Mouse (Mus musculus) left cerebral cortex, adult 18-20 months (tissue): ENCODE results near the gene Gpatch2l. TPM values are rescaled to one million over a fixed set of nuclear protein-coding genes. Genes with fewer than 3 reads are reported as not detected.

ENCODE experiments used
- DNase-seq, 2 experiments: peaks; one replicate each; pipeline ENCODE4 v3.0.0; 2021 to 2022; ENCODE audit warnings: low spot score in 2 of 2, mixed read lengths in 1 of 2
- total RNA-seq, 2 experiments: library from RNA; stranded (reverse); gene quantifications; 2 replicates each; pipeline ENCODE4 v1.2.3; 2021

Gene Gpatch2l
- total RNA-seq, 2 experiments from 2014 or later = 33.4 to 36.2 TPM

DNA sequence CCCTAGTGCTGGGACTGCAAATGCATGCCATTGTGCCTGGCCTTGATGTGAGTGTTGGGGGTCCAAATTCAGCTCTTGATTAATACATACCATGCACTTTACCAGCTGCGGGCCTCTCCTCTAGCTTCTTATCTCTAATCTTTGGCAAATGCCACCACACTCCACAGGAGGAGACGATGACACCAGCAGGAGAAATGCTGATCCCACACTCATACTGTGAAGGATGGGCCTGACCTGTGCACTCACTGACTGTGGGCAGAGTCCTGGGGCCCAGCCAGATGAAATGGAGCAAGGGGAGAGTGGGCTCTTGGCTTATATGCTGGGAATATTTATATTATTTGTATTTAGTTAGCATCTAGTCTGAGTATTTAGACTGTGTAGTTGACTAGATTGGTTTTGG, 34.8 kb downstream of the Gpatch2l start:
- DNase-seq = no peak

DNA sequence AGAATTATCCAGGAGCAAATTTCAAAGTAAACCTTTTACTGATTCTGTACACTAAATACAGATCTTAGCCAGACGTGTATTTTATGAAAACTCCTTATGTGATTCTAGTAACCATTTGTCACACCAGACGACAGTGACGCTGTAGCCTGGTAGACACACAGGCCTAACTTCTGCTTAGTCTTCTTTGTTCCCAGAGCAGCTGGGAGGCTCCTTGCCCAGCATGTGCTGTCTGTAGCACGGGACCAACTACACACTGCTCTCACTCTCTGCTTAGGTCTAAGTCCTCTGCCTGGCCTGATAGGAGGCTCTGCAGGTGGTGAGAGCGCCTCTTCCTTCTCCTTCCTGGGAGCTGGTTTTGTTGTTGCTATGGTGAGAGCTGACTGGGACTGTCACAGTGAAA, 35.2 kb downstream of the Gpatch2l start:
- DNase-seq = peak in 1 of 2 experiments; percentile 16

- no peak for DNase-seq
Observed at GRCm38 (mm10) chr12:86280000-86280399, 38.3 kb downstream of the Gpatch2l start.

- no peak for DNase-seq
Observed at GRCm38 (mm10) chr12:86285704-86286103, 44.0 kb downstream of the Gpatch2l start.

DNA sequence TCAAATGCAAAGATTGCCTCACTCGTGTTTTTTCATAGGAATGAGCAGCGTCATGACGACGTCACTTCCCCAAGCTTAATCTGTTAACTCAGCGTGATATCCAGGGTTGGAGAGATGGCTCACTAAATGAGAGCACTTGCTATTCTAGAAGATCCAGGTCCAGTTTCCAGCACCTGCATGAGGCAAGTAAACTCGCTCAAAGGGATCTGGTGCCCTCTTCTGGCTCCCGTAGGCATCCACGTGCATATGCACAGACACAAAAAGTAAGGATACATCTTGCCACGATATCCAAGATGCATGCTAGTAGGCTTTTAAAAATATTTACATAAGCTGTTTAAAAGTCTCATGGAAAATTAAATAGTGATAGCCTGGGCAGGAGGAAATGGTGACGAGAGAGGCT, 55.8 kb downstream of the Gpatch2l start:
- no peak for DNase-seq

- DNase-seq = no peak
Observed at GRCm38 (mm10) chr12:86302973-86303372, 61.3 kb downstream of the Gpatch2l start.

- no peak for DNase-seq
Observed at GRCm38 (mm10) chr12:86305045-86305444, 63.4 kb downstream of the Gpatch2l start.

DNA sequence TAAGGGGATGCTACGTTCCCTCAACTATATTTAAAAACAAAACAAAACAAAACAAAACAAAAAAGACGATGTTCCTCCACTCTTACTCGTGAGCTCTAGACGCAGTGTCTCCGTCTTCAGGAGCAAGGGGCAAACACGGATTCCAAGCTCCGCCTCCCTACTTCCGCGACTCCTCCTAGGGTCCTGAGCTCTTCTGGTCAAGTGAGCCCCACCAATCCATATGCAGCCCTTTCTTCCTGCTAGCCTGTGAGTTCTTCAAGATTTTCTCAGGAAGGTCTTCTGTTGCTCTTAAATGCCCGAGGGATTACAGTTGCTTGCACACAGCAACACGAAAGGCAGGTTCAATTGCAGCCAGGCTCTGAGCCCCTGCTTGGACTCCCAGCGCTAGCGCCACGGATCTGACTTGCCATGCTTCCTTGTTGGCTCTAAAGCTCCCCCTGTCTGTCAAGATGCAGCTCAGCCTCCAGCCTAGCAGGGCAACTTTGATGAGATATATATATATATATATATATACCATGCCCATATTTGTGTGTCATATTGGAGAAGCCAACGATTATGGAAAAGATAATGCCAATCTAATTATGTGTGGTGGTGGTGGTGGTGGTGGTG, 64.1 kb downstream of the Gpatch2l start:
- no peak for DNase-seq

- no peak for DNase-seq
Observed at GRCm38 (mm10) chr12:86309474-86309873, 67.8 kb downstream of the Gpatch2l start.

- no peak for DNase-seq
Observed at GRCm38 (mm10) chr12:86309902-86310301, 68.2 kb downstream of the Gpatch2l start.

DNA sequence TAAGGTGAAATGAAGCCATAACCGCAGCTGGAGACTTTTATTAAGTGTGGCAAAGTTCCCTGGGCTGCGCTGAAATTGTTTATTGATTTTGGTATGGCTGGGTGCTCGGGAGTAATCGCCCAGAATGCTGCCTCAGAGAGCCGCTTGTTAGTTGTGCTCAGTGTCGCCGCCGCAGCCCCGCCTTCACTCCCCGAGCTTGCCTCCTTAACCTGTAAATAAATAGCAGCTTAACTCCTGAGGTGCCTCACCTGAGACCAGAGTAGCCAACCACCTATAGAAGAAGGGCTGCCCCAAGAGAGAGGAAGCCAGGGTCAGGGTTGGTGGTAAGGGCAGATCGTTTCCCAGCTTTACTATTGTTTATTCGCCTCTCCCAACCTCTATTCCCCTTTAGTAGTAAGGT, 79.0 kb downstream of the Gpatch2l start:
- no peak for DNase-seq

GRCm38 (mm10) chr12:86324297-86324696, 82.6 kb downstream of the Gpatch2l start:
- no peak for DNase-seq

- DNase-seq = no peak
Observed at GRCm38 (mm10) chr12:86329813-86330212, 88.2 kb downstream of the Gpatch2l start.

- no peak for DNase-seq
Observed at GRCm38 (mm10) chr12:86330684-86331083, 89.0 kb downstream of the Gpatch2l start.

DNA sequence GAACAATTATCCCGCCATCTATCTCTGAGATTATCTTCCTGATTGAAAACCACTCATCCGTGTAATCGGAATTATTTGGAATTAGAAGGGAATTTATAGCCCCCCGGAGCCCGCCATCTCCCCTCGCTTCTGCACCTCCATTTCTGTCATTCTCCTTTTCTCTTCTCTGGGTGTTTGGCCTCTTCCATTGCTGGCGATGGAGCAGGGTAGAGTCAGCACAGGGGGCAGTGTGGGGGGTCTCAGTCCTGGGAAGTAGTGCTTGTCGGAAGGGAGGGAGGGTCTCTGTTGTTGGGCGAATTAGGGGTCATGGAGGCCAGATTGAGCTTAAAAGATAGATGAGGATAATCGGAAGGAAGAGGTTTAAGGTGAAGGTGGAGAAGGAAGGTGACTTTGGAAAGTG, 89.6 kb downstream of the Gpatch2l start:
- no peak for DNase-seq

DNA sequence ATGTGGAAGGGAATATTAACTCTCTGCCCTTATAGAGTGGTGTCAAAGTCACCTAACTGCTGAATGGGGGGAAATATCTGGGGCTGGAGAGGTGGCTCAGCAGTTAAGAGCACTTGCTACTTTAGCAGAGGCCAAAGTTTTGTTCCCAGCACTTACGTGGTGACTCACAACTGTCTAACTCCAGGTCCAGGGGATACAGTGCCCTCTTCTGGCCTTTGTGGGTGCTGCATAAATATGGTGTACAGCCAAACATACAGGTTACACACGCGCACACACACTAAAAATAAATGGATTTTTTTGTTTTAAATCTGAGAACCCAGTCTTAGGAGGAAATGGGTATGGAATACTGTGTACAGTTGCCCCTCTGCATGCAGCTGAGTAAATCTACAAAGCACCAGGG, 94.6 kb downstream of the Gpatch2l start:
- DNase-seq = no peak

DNA sequence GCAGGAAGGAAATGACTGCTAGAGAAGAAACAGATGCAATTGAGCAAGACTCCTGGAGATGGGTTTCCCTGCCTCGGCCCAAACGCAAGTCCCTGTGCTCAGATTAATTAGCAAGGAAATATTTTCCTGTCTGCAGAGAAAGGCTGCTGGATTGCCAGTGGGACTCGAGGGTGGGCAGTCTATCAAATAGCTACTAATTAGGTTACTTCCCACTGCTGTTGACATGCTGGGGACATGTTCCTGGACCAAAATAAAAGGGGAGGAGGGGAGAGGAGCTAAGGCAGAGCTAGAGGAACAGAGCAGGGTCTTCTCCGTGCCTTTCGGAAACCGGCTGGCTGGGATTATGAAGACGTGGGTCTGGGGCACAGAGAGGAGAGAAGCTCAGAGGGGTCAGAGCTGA, 95.2 kb downstream of the Gpatch2l start:
- no peak for DNase-seq

Other genes starting within 250 kb of the Gpatch2l start
- 10 to 100 TPM; 16.4 to 17.9 TPM for gene Tgfb3, start 162.8 kb upstream of the Gpatch2l start, total RNA-seq
- gene Ift43, start 159.3 kb upstream of the Gpatch2l start, total RNA-seq = 10 to 100 TPM; 16.1 to 16.4 TPM
- gene Esrrb, start 119.3 kb downstream of the Gpatch2l start, total RNA-seq = 1 to 10 TPM; 1.3 to 2.1 TPM